Mouse (Mus musculus): ENCODE measurements at regions not wholly inside any gene's neighbourhood (a gene's known extent, or its start where the extent isn't known, plus 50 kb on each side); places are given as distances from the start of the nearest gene placed in this dataset.

DNA sequence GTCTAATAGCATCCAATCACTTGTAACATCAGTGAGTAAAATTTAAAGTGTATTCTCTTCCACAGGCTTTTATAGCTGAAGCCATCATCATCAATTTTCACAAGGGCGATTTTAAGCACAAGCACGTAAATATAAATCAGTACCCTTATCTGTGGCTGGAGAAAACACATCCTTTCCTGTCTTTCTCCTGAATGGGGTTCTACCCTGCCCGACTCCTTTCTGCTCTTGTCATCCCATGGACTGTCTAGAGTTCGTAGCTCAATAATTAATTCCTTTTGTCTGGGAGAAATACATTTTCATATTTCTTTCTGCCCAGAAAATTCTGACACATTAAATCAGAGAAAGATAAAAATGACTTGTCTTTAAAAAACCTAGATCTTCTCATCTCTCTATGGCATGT, 482.7 kb upstream of the Gpc5 start:
- H3K27ac ChIP-seq (ENCODE audit: low read depth, low read length), result no peak overlapping the region
- H3K9me3 ChIP-seq (ENCODE audit: control insufficient read depth, low read length), result no peaks in the 10 kb centered on the region
- no peak overlapping the region for H3K4me2 ChIP-seq
- no peak overlapping the region for H3K4me3 ChIP-seq (ENCODE audit: low read depth, low read length)
- H3K4me1 ChIP-seq (replicated peaks; ENCODE audit: control insufficient read depth, insufficient read depth, low read length), result no peaks in the 10 kb centered on the region
- 67% methylated on average over 4 of the region's 4 CpGs for WGBS
- H3K36me3 ChIP-seq (ENCODE audit: control insufficient read depth, insufficient read depth, low read length), result no peaks in the 10 kb centered on the region
- no peak overlapping the region for H3K9ac ChIP-seq (ENCODE audit: low read depth, low read length)
- DNase-seq (ENCODE audit: low spot score) (no peak), ATAC-seq (replicated peaks; ENCODE audit: low FRiP score) (no peak)
- H3K27me3 ChIP-seq (replicated peaks; ENCODE audit: control insufficient read depth, insufficient read depth, low read length), result no peaks in the 10 kb centered on the region

GRCm38 (mm10) chr14:114612400-114612799, 479.6 kb upstream of the Gpc5 start:
- 41% methylated on average over 1 of the region's 1 CpGs for WGBS
- no peak overlapping the region for H3K4me3 ChIP-seq (ENCODE audit: low read depth, low read length)

DNA sequence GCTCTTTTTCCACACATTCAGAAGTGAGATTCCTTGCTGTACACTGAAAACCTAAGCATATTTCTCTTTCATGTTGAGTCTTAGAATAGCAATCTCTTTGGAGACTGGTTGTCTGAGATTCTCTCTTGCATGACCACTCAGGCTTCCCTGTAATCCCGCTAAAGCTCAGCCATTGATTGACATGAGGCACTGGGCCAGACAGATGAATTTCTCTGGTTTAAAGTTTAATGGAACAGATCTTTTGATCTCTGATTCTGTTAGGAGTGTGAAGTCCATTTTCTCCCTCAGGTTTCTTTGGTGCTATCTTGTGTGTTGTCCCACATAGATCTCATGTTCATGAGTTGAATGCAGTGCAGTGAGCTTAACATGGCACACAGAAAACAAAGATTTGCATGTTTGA, 435.4 kb upstream of the Gpc5 start:
- Histone ChIP-seq H3K4me2 (no peak overlapping the region), H3K9ac (ENCODE audit: low read depth, low read length) (no peak overlapping the region), H3K36me3 (ENCODE audit: control insufficient read depth, insufficient read depth, low read length) (no peaks in the 10 kb centered on the region), H3K9me3 (ENCODE audit: control insufficient read depth, low read length) (no peaks in the 10 kb centered on the region), H3K4me1 (replicated peaks; ENCODE audit: control insufficient read depth, insufficient read depth, low read length) (no peaks in the 10 kb centered on the region), H3K4me3 (ENCODE audit: low read depth, low read length) (no peak overlapping the region), H3K27me3 (replicated peaks; ENCODE audit: control insufficient read depth, insufficient read depth, low read length) (no peaks in the 10 kb centered on the region), H3K27ac (ENCODE audit: low read depth, low read length) (no peak overlapping the region)
- DNase-seq (ENCODE audit: low spot score) (no peak), ATAC-seq (replicated peaks; ENCODE audit: low FRiP score) (no peak)
- 63% methylated on average over 1 of the region's 1 CpGs for WGBS

More at GRCm38 (mm10) chr14:114612400-114612799, 479.6 kb upstream of the Gpc5 start:
- ATAC-seq (replicated peaks; ENCODE audit: low FRiP score), result no peak
- Histone ChIP-seq H3K9me3 (ENCODE audit: control insufficient read depth, low read length) (no peaks in the 10 kb centered on the region), H3K9ac (ENCODE audit: low read depth, low read length) (no peak overlapping the region), H3K4me2 (no peak overlapping the region), H3K36me3 (ENCODE audit: control insufficient read depth, insufficient read depth, low read length) (no peaks in the 10 kb centered on the region), H3K27ac (ENCODE audit: low read depth, low read length) (no peak overlapping the region), H3K4me1 (replicated peaks; ENCODE audit: control insufficient read depth, insufficient read depth, low read length) (no peaks in the 10 kb centered on the region), H3K27me3 (replicated peaks; ENCODE audit: control insufficient read depth, insufficient read depth, low read length) (no peaks in the 10 kb centered on the region)
- DNase-seq (ENCODE audit: low spot score), result no peak

GRCm38 (mm10) chr14:114662028-114662427, 430.0 kb upstream of the Gpc5 start:
- Histone ChIP-seq H3K27ac (ENCODE audit: low read depth, low read length) (no peak overlapping the region), H3K9me3 (ENCODE audit: control insufficient read depth, low read length) (no peaks in the 10 kb centered on the region), H3K36me3 (ENCODE audit: control insufficient read depth, insufficient read depth, low read length) (no peaks in the 10 kb centered on the region), H3K4me2 (no peak overlapping the region), H3K27me3 (replicated peaks; ENCODE audit: control insufficient read depth, insufficient read depth, low read length) (no peaks in the 10 kb centered on the region), H3K9ac (ENCODE audit: low read depth, low read length) (no peak overlapping the region), H3K4me3 (ENCODE audit: low read depth, low read length) (no peak overlapping the region), H3K4me1 (replicated peaks; ENCODE audit: control insufficient read depth, insufficient read depth, low read length) (no peaks in the 10 kb centered on the region)
- DNase-seq (ENCODE audit: low spot score), result no peak
- ATAC-seq (replicated peaks; ENCODE audit: low FRiP score), result no peak
- WGBS, result 64% methylated on average over 2 of the region's 2 CpGs

GRCm38 (mm10) chr14:114685133-114685532, 406.9 kb upstream of the Gpc5 start:
- Histone ChIP-seq H3K9ac (ENCODE audit: low read depth, low read length) (no peak overlapping the region), H3K36me3 (ENCODE audit: control insufficient read depth, insufficient read depth, low read length) (no peaks in the 10 kb centered on the region), H3K9me3 (ENCODE audit: control insufficient read depth, low read length) (no peaks in the 10 kb centered on the region), H3K4me3 (ENCODE audit: low read depth, low read length) (no peak overlapping the region), H3K4me2 (no peak overlapping the region), H3K4me1 (replicated peaks; ENCODE audit: control insufficient read depth, insufficient read depth, low read length) (no peaks in the 10 kb centered on the region), H3K27me3 (replicated peaks; ENCODE audit: control insufficient read depth, insufficient read depth, low read length) (no peaks in the 10 kb centered on the region), H3K27ac (ENCODE audit: low read depth, low read length) (no peak overlapping the region)
- ATAC-seq (replicated peaks; ENCODE audit: low FRiP score), result no peak
- no peak for DNase-seq (ENCODE audit: low spot score)
- 40% methylated on average over 1 of the region's 1 CpGs for WGBS

DNA sequence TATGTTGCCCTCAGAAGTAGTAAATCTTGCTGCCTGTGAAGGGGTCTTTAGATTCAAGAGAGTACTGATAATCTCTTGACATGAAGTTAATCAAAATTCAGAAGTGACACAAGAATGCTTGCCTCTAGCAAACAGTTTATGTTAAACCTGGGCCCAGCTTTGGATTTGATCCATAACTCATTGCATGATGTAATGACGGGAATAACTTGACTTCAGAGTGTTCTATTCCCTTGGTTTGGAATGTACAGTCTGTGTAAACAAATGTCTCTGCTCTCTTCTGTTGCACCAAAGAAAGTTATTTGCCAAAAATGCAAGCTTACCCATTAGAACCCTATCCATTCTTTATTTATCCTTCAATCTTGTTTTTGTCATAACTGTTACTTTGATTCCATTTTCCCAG, 397.1 kb upstream of the Gpc5 start:
- Histone ChIP-seq H3K27me3 (replicated peaks; ENCODE audit: control insufficient read depth, insufficient read depth, low read length) (no peaks in the 10 kb centered on the region), H3K4me2 (no peak overlapping the region), H3K27ac (ENCODE audit: low read depth, low read length) (no peak overlapping the region), H3K9ac (ENCODE audit: low read depth, low read length) (no peak overlapping the region), H3K4me1 (replicated peaks; ENCODE audit: control insufficient read depth, insufficient read depth, low read length) (no peaks in the 10 kb centered on the region), H3K9me3 (ENCODE audit: control insufficient read depth, low read length) (no peaks in the 10 kb centered on the region), H3K36me3 (ENCODE audit: control insufficient read depth, insufficient read depth, low read length) (no peaks in the 10 kb centered on the region), H3K4me3 (ENCODE audit: low read depth, low read length) (no peak overlapping the region)
- WGBS, result 61% methylated on average over 1 of the region's 1 CpGs
- ATAC-seq (replicated peaks; ENCODE audit: low FRiP score) (no peak), DNase-seq (ENCODE audit: low spot score) (no peak)

DNA sequence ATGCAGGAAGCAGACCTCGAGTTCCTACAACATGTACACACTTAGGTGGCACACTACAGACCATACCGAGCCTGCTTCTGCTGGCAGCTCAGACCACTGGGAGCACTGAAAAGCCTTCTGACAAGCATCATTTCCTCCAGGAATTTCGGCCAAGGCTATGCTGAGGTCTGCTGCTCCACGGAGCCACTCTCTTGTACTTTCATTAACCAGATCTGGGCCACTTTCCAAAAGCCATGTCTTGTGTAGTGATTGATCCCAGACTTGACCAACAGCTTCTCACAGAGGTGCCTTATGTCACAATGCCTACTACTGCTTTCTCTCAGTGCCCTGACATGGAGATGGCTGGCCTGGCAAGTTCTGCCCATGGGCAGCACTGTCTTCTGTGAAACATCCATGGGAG, 394.5 kb upstream of the Gpc5 start:
- no peaks in the 10 kb centered on the region for H3K36me3 ChIP-seq (ENCODE audit: control insufficient read depth, insufficient read depth, low read length)
- ATAC-seq (replicated peaks; ENCODE audit: low FRiP score), result no peak

GRCm38 (mm10) chr14:114723080-114723479, 368.9 kb upstream of the Gpc5 start:
- no peaks in the 10 kb centered on the region for H3K27me3 ChIP-seq (replicated peaks; ENCODE audit: control insufficient read depth, insufficient read depth, low read length)
- DNase-seq (ENCODE audit: low spot score), result no peak
- no peaks in the 10 kb centered on the region for H3K9me3 ChIP-seq (ENCODE audit: control insufficient read depth, low read length)
- H3K36me3 ChIP-seq (ENCODE audit: control insufficient read depth, insufficient read depth, low read length), result no peaks in the 10 kb centered on the region
- H3K4me3 ChIP-seq (ENCODE audit: low read depth, low read length), result no peak overlapping the region
- H3K4me1 ChIP-seq (replicated peaks; ENCODE audit: control insufficient read depth, insufficient read depth, low read length), result no peaks in the 10 kb centered on the region
- no peak for ATAC-seq (replicated peaks; ENCODE audit: low FRiP score)
- no peak overlapping the region for H3K27ac ChIP-seq (ENCODE audit: low read depth, low read length)
- H3K9ac ChIP-seq (ENCODE audit: low read depth, low read length), result no peak overlapping the region
- WGBS, result 10% methylated on average over 1 of the region's 1 CpGs
- no peak overlapping the region for H3K4me2 ChIP-seq

More for the DNA sequence above, 394.5 kb upstream of the Gpc5 start:
- Histone ChIP-seq H3K4me1 (replicated peaks; ENCODE audit: control insufficient read depth, insufficient read depth, low read length) (no peaks in the 10 kb centered on the region), H3K9ac (ENCODE audit: low read depth, low read length) (no peak overlapping the region), H3K9me3 (ENCODE audit: control insufficient read depth, low read length) (no peaks in the 10 kb centered on the region), H3K4me3 (ENCODE audit: low read depth, low read length) (no peak overlapping the region), H3K27ac (ENCODE audit: low read depth, low read length) (no peak overlapping the region), H3K27me3 (replicated peaks; ENCODE audit: control insufficient read depth, insufficient read depth, low read length) (no peaks in the 10 kb centered on the region), H3K4me2 (no peak overlapping the region)
- DNase-seq (ENCODE audit: low spot score), result no peak
- WGBS, result 77% methylated on average over 4 of the region's 4 CpGs

- Histone ChIP-seq H3K4me1 (replicated peaks; ENCODE audit: control insufficient read depth, insufficient read depth, low read length) (no peaks in the 10 kb centered on the region), H3K27ac (ENCODE audit: low read depth, low read length) (no peak overlapping the region), H3K4me3 (ENCODE audit: low read depth, low read length) (no peak overlapping the region), H3K4me2 (no peak overlapping the region), H3K9ac (ENCODE audit: low read depth, low read length) (no peak overlapping the region), H3K9me3 (ENCODE audit: control insufficient read depth, low read length) (no peaks in the 10 kb centered on the region), H3K36me3 (ENCODE audit: control insufficient read depth, insufficient read depth, low read length) (no peaks in the 10 kb centered on the region), H3K27me3 (replicated peaks; ENCODE audit: control insufficient read depth, insufficient read depth, low read length) (no peaks in the 10 kb centered on the region)
- ATAC-seq (replicated peaks; ENCODE audit: low FRiP score) (no peak), DNase-seq (ENCODE audit: low spot score) (no peak)
- WGBS, result 75% methylated on average over 5 of the region's 5 CpGs
Measured at GRCm38 (mm10) chr14:114767323-114767722, 324.7 kb upstream of the Gpc5 start.
